Mouse (Mus musculus) liver, embryonic 14 days (tissue): ENCODE measurements around the gene Tbc1d30. TPM values are rescaled to one million over a fixed set of nuclear protein-coding genes. Genes with fewer than 3 reads are reported as not detected.

Source experiments
- polyA plus RNA-seq: library from polyadenylated mRNA; depleted of rRNA; stranded (reverse); fragments of >200 nt; gene quantifications from 2 replicates; pipeline ENCODE4 v1.2.3, GENCODE M21; 2012; rRNA removed

Gene Tbc1d30
- 0.09 and 0.15 TPM in 2 replicates for polyA plus RNA-seq

GRCm38 (mm10) chr10:121351066-121351581 lies at the start of gene Tbc1d30:
Tbc1d30 (minus strand) TSS chr10:121351278.

GRCm38 (mm10) chr10:121364801-121365564 lies 13.9 kb upstream of the Tbc1d30 start, which contains the start of gene Gns:
Gns (plus strand) TSS chr10:121365090.

Other genes starting within 250 kb of the Tbc1d30 start
- 6.3 and 8.0 TPM in 2 replicates for gene Gns, start 13.8 kb upstream of the Tbc1d30 start, polyA plus RNA-seq
- gene Rassf3, start 125.1 kb upstream of the Tbc1d30 start, polyA plus RNA-seq = 7.8 and 9.1 TPM in 2 replicates
- 14.2 and 15.9 TPM in 2 replicates for gene Tbk1, start 235.5 kb upstream of the Tbc1d30 start, polyA plus RNA-seq